Mouse (Mus musculus) B cell, adult 67 days (primary cell): ENCODE data around the gene Inhbe. TPM values are rescaled to one million over a fixed set of nuclear protein-coding genes. Genes with fewer than 3 reads are reported as not detected.

Experiments
- total RNA-seq, 2 experiments: library from RNA; stranded (reverse); gene quantifications; 4 replicates each; pipeline ENCODE4 v1.2.4; 2023

Gene Inhbe
- not detected for total RNA-seq

GRCm38 (mm10) chr10:127353909-127354895, at the start of gene Inhbe:
Inhbe (minus strand) TSS chr10:127354411.

GRCm38 (mm10) chr10:127380251-127380691, 26.1 kb upstream of the Inhbe start, which contains the start of gene R3hdm2:
R3hdm2 (plus strand) TSS chr10:127380327.

GRCm38 (mm10) chr10:127369834-127370820, 15.9 kb upstream of the Inhbe start, which contains the start of gene Inhbc:
Inhbc (minus strand) TSS chr10:127370431.

GRCm38 (mm10) chr10:127341891-127342639, 12.1 kb downstream of the Inhbe start, which contains the start of gene Gli1:
Gli1 (minus strand) TSS chr10:127341974.

GRCm38 (mm10) chr10:127321621-127322020, 32.6 kb downstream of the Inhbe start, which contains the start of gene Arhgap9:
Arhgap9 (plus strand) TSS chr10:127321964.

GRCm38 (mm10) chr10:127311476-127312355, 42.5 kb downstream of the Inhbe start, which contains the start of gene Mars:
Mars (minus strand) TSS chr10:127311786.

Other genes starting within 250 kb of the Inhbe start
- 10 to 100 TPM; 79.7 to 83.4 TPM for gene Os9, start 233.3 kb downstream of the Inhbe start, total RNA-seq
- 100 to 1,000 TPM; 434 to 483 TPM for gene B4galnt1, start 189.2 kb downstream of the Inhbe start, total RNA-seq
- not detected for gene Slc26a10, start 173.8 kb downstream of the Inhbe start, total RNA-seq
- gene Arhgef25, start 164.3 kb downstream of the Inhbe start, total RNA-seq, result 1 to 10 TPM in 1 of 2 experiments, not detected in 1; 1.1 TPM
- 10 to 100 TPM; 53.3 to 57.1 TPM for gene Dtx3, start 158.7 kb downstream of the Inhbe start, total RNA-seq
- gene Pip4k2c, start 142.8 kb downstream of the Inhbe start, total RNA-seq, result 10 to 100 TPM; 58.1 to 60.8 TPM
- under 1 TPM; 0.23 to 0.53 TPM for gene Kif5a, start 91.1 kb downstream of the Inhbe start, total RNA-seq
- gene Dctn2, start 88.0 kb downstream of the Inhbe start, total RNA-seq, result 100 to 1,000 TPM; 116 to 118 TPM
- 100 to 1,000 TPM; 106 to 117 TPM for gene Mbd6, start 65.4 kb downstream of the Inhbe start, total RNA-seq
- 10 to 100 TPM; 48.7 to 68.6 TPM for gene Mars, start 42.6 kb downstream of the Inhbe start, total RNA-seq
- gene Arhgap9, start 32.4 kb downstream of the Inhbe start, total RNA-seq, result 100 to 1,000 TPM; 109 to 140 TPM
- not detected for gene Gli1, start 12.4 kb downstream of the Inhbe start, total RNA-seq
- not detected for gene Inhbc, start 16.0 kb upstream of the Inhbe start, total RNA-seq
- gene R3hdm2, start 25.9 kb upstream of the Inhbe start, total RNA-seq, result 100 to 1,000 TPM; 101 to 123 TPM
- gene Stac3, start 147.3 kb upstream of the Inhbe start, total RNA-seq, result 10 to 100 TPM in 1 of 2 experiments, 1 to 10 TPM in 1; 5.6 to 15.4 TPM
- not detected for gene Ndufa4l2, start 160.6 kb upstream of the Inhbe start, total RNA-seq
- gene Shmt2, start 168.0 kb upstream of the Inhbe start, total RNA-seq, result 10 to 100 TPM; 69.2 to 72.0 TPM
- not detected for gene Nxph4, start 180.1 kb upstream of the Inhbe start, total RNA-seq